Mouse (Mus musculus): Measurements from ENCODE around the gene Nbas. TPM values are rescaled to one million over a fixed set of nuclear protein-coding genes. Genes with fewer than 3 reads are reported as not detected.

Nbas gene
- polyA plus RNA-seq, 1 experiment: 10.5 TPM

- H3K4me1 ChIP-seq (ENCODE audit: control insufficient read depth, insufficient read depth, low read length): no peaks in the 10 kb centered on the region
- H3K9ac ChIP-seq (ENCODE audit: low read depth, poor library complexity, severe bottlenecking): no peak overlapping the region
- H3K9me3 ChIP-seq (replicated peaks; ENCODE audit: control insufficient read depth, insufficient read depth, low read length, poor library complexity, severe bottlenecking): no peaks in the 10 kb centered on the region
- no peak for TF ChIP-seq CTCF (IDR thresholded peaks at IDR 0.05; ENCODE audit: low read depth, low read length)
- TF ChIP-seq POLR2A (IDR thresholded peaks at IDR 0.05; ENCODE audit: insufficient read depth, low read length): no peak
- TF ChIP-seq EP300 (IDR thresholded peaks at IDR 0.05; ENCODE audit: insufficient read depth, low read depth, low read length): no peak
- H3K27ac ChIP-seq (ENCODE audit: insufficient read depth, low read length): no peak overlapping the region
- no peaks in the 10 kb centered on the region for H3K36me3 ChIP-seq (ENCODE audit: control insufficient read depth, insufficient read depth, low read length, poor library complexity, severe bottlenecking)
- no peak overlapping the region for H3K4me3 ChIP-seq (ENCODE audit: low read depth, low read length)
- H3K27me3 ChIP-seq (ENCODE audit: control insufficient read depth, insufficient read depth, low read length, poor library complexity, severe bottlenecking): no peaks in the 10 kb centered on the region
These were observed 149.7 kb downstream of the Nbas start for GRCm38 (mm10) chr12:13418651-13419050.

- Histone ChIP-seq H3K4me1 (ENCODE audit: control insufficient read depth, insufficient read depth, low read length) (no peaks in the 10 kb centered on the region), H3K4me3 (ENCODE audit: low read depth, low read length) (no peak overlapping the region), H3K9ac (ENCODE audit: low read depth, poor library complexity, severe bottlenecking) (no peak overlapping the region), H3K36me3 (ENCODE audit: control insufficient read depth, insufficient read depth, low read length, poor library complexity, severe bottlenecking) (no peaks in the 10 kb centered on the region), H3K27me3 (ENCODE audit: control insufficient read depth, insufficient read depth, low read length, poor library complexity, severe bottlenecking) (no peaks in the 10 kb centered on the region), H3K27ac (ENCODE audit: insufficient read depth, low read length) (no peak overlapping the region), H3K9me3 (replicated peaks; ENCODE audit: control insufficient read depth, insufficient read depth, low read length, poor library complexity, severe bottlenecking) (no peaks in the 10 kb centered on the region; the same call in 1 of the 2 replicates)
- TF ChIP-seq POLR2A (IDR thresholded peaks at IDR 0.05; ENCODE audit: insufficient read depth, low read length) (no peak), EP300 (IDR thresholded peaks at IDR 0.05; ENCODE audit: insufficient read depth, low read depth, low read length) (no peak), CTCF (IDR thresholded peaks at IDR 0.05; ENCODE audit: low read depth, low read length) (no peak)
These were observed 161.3 kb downstream of the Nbas start for GRCm38 (mm10) chr12:13430219-13430618.

GRCm38 (mm10) chr12:13444653-13445431, 175.9 kb downstream of the Nbas start:
- no peaks in the 10 kb centered on the region for H3K27me3 ChIP-seq (ENCODE audit: control insufficient read depth, insufficient read depth, low read length, poor library complexity, severe bottlenecking)
- no peaks in the 10 kb centered on the region for H3K9me3 ChIP-seq (replicated peaks; ENCODE audit: control insufficient read depth, insufficient read depth, low read length, poor library complexity, severe bottlenecking)
- H3K27ac ChIP-seq (ENCODE audit: insufficient read depth, low read length): no peak overlapping the region
- H3K4me1 ChIP-seq (ENCODE audit: control insufficient read depth, insufficient read depth, low read length): no peaks in the 10 kb centered on the region
- no peak overlapping the region for H3K9ac ChIP-seq (ENCODE audit: low read depth, poor library complexity, severe bottlenecking)
- TF ChIP-seq POLR2A (IDR thresholded peaks at IDR 0.05; ENCODE audit: insufficient read depth, low read length) (no peak), EP300 (IDR thresholded peaks at IDR 0.05; ENCODE audit: insufficient read depth, low read depth, low read length) (no peak), CTCF (IDR thresholded peaks at IDR 0.05; ENCODE audit: low read depth, low read length) (no peak)
- no peaks in the 10 kb centered on the region for H3K36me3 ChIP-seq (ENCODE audit: control insufficient read depth, insufficient read depth, low read length, poor library complexity, severe bottlenecking)
- H3K4me3 ChIP-seq (ENCODE audit: low read depth, low read length): no peak overlapping the region

GRCm38 (mm10) chr12:13445486-13446065, 176.6 kb downstream of the Nbas start:
- no peaks in the 10 kb centered on the region for H3K36me3 ChIP-seq (ENCODE audit: control insufficient read depth, insufficient read depth, low read length, poor library complexity, severe bottlenecking)
- no peaks in the 10 kb centered on the region for H3K4me1 ChIP-seq (ENCODE audit: control insufficient read depth, insufficient read depth, low read length)
- H3K27me3 ChIP-seq (ENCODE audit: control insufficient read depth, insufficient read depth, low read length, poor library complexity, severe bottlenecking): no peaks in the 10 kb centered on the region
- no peak overlapping the region for H3K9ac ChIP-seq (ENCODE audit: low read depth, poor library complexity, severe bottlenecking)
- no peak overlapping the region for H3K4me3 ChIP-seq (ENCODE audit: low read depth, low read length)
- H3K27ac ChIP-seq (ENCODE audit: insufficient read depth, low read length): no peak overlapping the region
- no peaks in the 10 kb centered on the region for H3K9me3 ChIP-seq (replicated peaks; ENCODE audit: control insufficient read depth, insufficient read depth, low read length, poor library complexity, severe bottlenecking)
- no peak for TF ChIP-seq POLR2A (IDR thresholded peaks at IDR 0.05; ENCODE audit: insufficient read depth, low read length)
- TF ChIP-seq EP300 (IDR thresholded peaks at IDR 0.05; ENCODE audit: insufficient read depth, low read depth, low read length): no peak
- no peak for TF ChIP-seq CTCF (IDR thresholded peaks at IDR 0.05; ENCODE audit: low read depth, low read length)

- TF ChIP-seq CTCF (IDR thresholded peaks at IDR 0.05; ENCODE audit: low read depth, low read length) (no peak), EP300 (IDR thresholded peaks at IDR 0.05; ENCODE audit: insufficient read depth, low read depth, low read length) (no peak), POLR2A (IDR thresholded peaks at IDR 0.05; ENCODE audit: insufficient read depth, low read length) (no peak)
- H3K4me3 ChIP-seq (ENCODE audit: low read depth, low read length): no peak overlapping the region
- no peaks in the 10 kb centered on the region for H3K4me1 ChIP-seq (ENCODE audit: control insufficient read depth, insufficient read depth, low read length)
- no peaks in the 10 kb centered on the region for H3K27me3 ChIP-seq (ENCODE audit: control insufficient read depth, insufficient read depth, low read length, poor library complexity, severe bottlenecking)
- no peak overlapping the region for H3K27ac ChIP-seq (ENCODE audit: insufficient read depth, low read length)
- no peaks in the 10 kb centered on the region for H3K9me3 ChIP-seq (replicated peaks; ENCODE audit: control insufficient read depth, insufficient read depth, low read length, poor library complexity, severe bottlenecking)
- no peaks in the 10 kb centered on the region for H3K36me3 ChIP-seq (ENCODE audit: control insufficient read depth, insufficient read depth, low read length, poor library complexity, severe bottlenecking)
- no peak overlapping the region for H3K9ac ChIP-seq (ENCODE audit: low read depth, poor library complexity, severe bottlenecking)
These were observed 180.0 kb downstream of the Nbas start for GRCm38 (mm10) chr12:13448916-13449315.

- no peaks in the 10 kb centered on the region for H3K27me3 ChIP-seq (ENCODE audit: control insufficient read depth, insufficient read depth, low read length, poor library complexity, severe bottlenecking)
- H3K36me3 ChIP-seq (ENCODE audit: control insufficient read depth, insufficient read depth, low read length, poor library complexity, severe bottlenecking): no peaks in the 10 kb centered on the region
- H3K9ac ChIP-seq (ENCODE audit: low read depth, poor library complexity, severe bottlenecking): no peak overlapping the region
- H3K9me3 ChIP-seq (replicated peaks; ENCODE audit: control insufficient read depth, insufficient read depth, low read length, poor library complexity, severe bottlenecking): no peaks in the 10 kb centered on the region
- H3K27ac ChIP-seq (ENCODE audit: insufficient read depth, low read length): no peak overlapping the region
- no peak overlapping the region for H3K4me3 ChIP-seq (ENCODE audit: low read depth, low read length)
- H3K4me1 ChIP-seq (ENCODE audit: control insufficient read depth, insufficient read depth, low read length): no peaks in the 10 kb centered on the region
- TF ChIP-seq EP300 (IDR thresholded peaks at IDR 0.05; ENCODE audit: insufficient read depth, low read depth, low read length) (no peak), CTCF (IDR thresholded peaks at IDR 0.05; ENCODE audit: low read depth, low read length) (no peak), POLR2A (IDR thresholded peaks at IDR 0.05; ENCODE audit: insufficient read depth, low read length) (no peak)
These were observed 183.1 kb downstream of the Nbas start for GRCm38 (mm10) chr12:13452050-13452449.
